Mouse (Mus musculus) CH12.LX (cell line): ENCODE results near the gene Spc24. TPM values are rescaled to one million over a fixed set of nuclear protein-coding genes. Genes with fewer than 3 reads are reported as not detected.

Experiments used
- DNase-seq: peaks from one replicate; pipeline ENCODE4 v3.0.0-alpha.2; 2013; ENCODE audit errors: extremely low read depth
- H3K27ac ChIP-seq: 2 replicates; pipeline ENCODE4 v1.5.1; 2012; ENCODE audit warnings: low read depth, mild to moderate bottlenecking, control low read depth, moderate library complexity; ENCODE audit not compliant: insufficient read depth
- H3K27me3 ChIP-seq: replicated peaks from 2 replicates; pipeline ENCODE3; 2012; ENCODE audit warnings: inconsistent platforms
- H3K36me3 ChIP-seq, 2 experiments: replicated peaks in 1 of 2; 2 replicates each; pipeline versions ENCODE3 to v1.6.1; 2012; ENCODE audit warnings: inconsistent platforms in 1 of 2, low read length in 1 of 2, mild to moderate bottlenecking in 1 of 2, mixed read lengths in 1 of 2, moderate library complexity in 1 of 2; ENCODE audit not compliant: control insufficient read depth in 1 of 2, insufficient read depth in 1 of 2
- H3K4me1 ChIP-seq, 2 experiments: 2 replicates each; pipeline ENCODE4 v1.6.1; 2012; ENCODE audit warnings: inconsistent platforms in 1 of 2, moderate library complexity in 1 of 2; ENCODE audit not compliant: insufficient read depth in 2 of 2, control insufficient read depth in 1 of 2
- H3K4me2 ChIP-seq: 2 replicates; pipeline ENCODE4 v1.6.1; 2012; ENCODE audit warnings: low read depth, mild to moderate bottlenecking, control low read depth; ENCODE audit not compliant: poor library complexity, insufficient read depth, severe bottlenecking
- H3K4me3 ChIP-seq, 3 experiments: fragments of 150-350 bp in 1 of 3; sonication (generic) in 1 of 3; replicated peaks in 1 of 3; 2 replicates each; pipeline versions ENCODE3 to v1.5.1; 2011 to 2012; ENCODE audit warnings: low read depth in 2 of 3, low read length in 2 of 3, mild to moderate bottlenecking in 2 of 3, moderate library complexity in 2 of 3, control low read depth in 1 of 3, improper control_type of control experiment in 1 of 3, inconsistent platforms in 1 of 3, mixed read lengths in 1 of 3; ENCODE audit not compliant: poor library complexity in 1 of 3
- H3K79me2 ChIP-seq: replicated peaks from 2 replicates; pipeline ENCODE4 v1.6.1; 2012; ENCODE audit warnings: mild to moderate bottlenecking, moderate library complexity; ENCODE audit not compliant: control insufficient read depth, poor library complexity, insufficient read depth, severe bottlenecking; ENCODE audit errors: extremely low read depth
- H3K9ac ChIP-seq: 2 replicates; pipeline ENCODE4 v1.6.1; 2012; ENCODE audit warnings: low read depth, mild to moderate bottlenecking, control low read depth, moderate library complexity; ENCODE audit not compliant: insufficient read depth
- H3K9me3 ChIP-seq: replicated peaks from 2 replicates; pipeline ENCODE3; 2012; ENCODE audit warnings: low read length, inconsistent platforms, mixed read lengths
- CTCF ChIP-seq, 2 experiments: IDR thresholded peaks in 1 of 2; conservative IDR thresholded peaks in 1 of 2; 2 replicates each; pipeline ENCODE4 v1.5.1; 2011 to 2012; ENCODE audit warnings: low read depth in 2 of 2, low read length in 2 of 2, improper control_type of control experiment in 1 of 2, inconsistent platforms in 1 of 2, mild to moderate bottlenecking in 1 of 2, moderate library complexity in 1 of 2
- HCFC1 ChIP-seq: IDR thresholded peaks from 2 replicates; pipeline ENCODE4 v1.6.1; 2012; ENCODE audit warnings: low read depth, mild to moderate bottlenecking, inconsistent platforms, low read length, improper control_type of control experiment
- IRF4 ChIP-seq: IDR thresholded peaks from 2 replicates; pipeline ENCODE4 v1.6.1; 2014; ENCODE audit warnings: low read depth, mild to moderate bottlenecking, inconsistent platforms, low read length, improper control_type of control experiment
- MAZ ChIP-seq: IDR thresholded peaks from 2 replicates; pipeline ENCODE4 v1.6.1; 2012; ENCODE audit warnings: low read depth, mild to moderate bottlenecking, inconsistent platforms, low read length, improper control_type of control experiment, moderate library complexity
- MYC ChIP-seq: IDR thresholded peaks from 2 replicates; pipeline ENCODE4 v1.6.1; 2011; ENCODE audit warnings: low read depth, mild to moderate bottlenecking, improper control_type of control experiment, low read length
- NRF1 ChIP-seq: IDR thresholded peaks from 2 replicates; pipeline ENCODE4 v1.6.1; 2014; ENCODE audit warnings: low read depth, mild to moderate bottlenecking, inconsistent platforms, low read length, improper control_type of control experiment, moderate library complexity
- POLR2AphosphoS2 ChIP-seq: IDR thresholded peaks from 2 replicates; pipeline ENCODE4 v1.6.1; 2011; ENCODE audit warnings: low read depth, low read length, improper control_type of control experiment
- RAD21 ChIP-seq: IDR thresholded peaks from 2 replicates; pipeline ENCODE4 v1.6.1; 2011; ENCODE audit warnings: low read depth, mild to moderate bottlenecking, low read length, improper control_type of control experiment, moderate library complexity
- SIN3A ChIP-seq: IDR thresholded peaks from 2 replicates; pipeline ENCODE4 v1.6.1; 2012; ENCODE audit warnings: low read length, improper control_type of control experiment, inconsistent platforms
- SMC3 ChIP-seq: IDR thresholded peaks from 2 replicates; pipeline ENCODE4 v1.6.1; 2011; ENCODE audit warnings: low read depth, low read length, improper control_type of control experiment
- TBP ChIP-seq: conservative IDR thresholded peaks from 2 replicates; pipeline ENCODE4 v1.6.1; 2011; ENCODE audit warnings: low read depth, low read length, improper control_type of control experiment
- TCF12 ChIP-seq: IDR thresholded peaks from 2 replicates; pipeline ENCODE4 v1.6.1; 2014; ENCODE audit warnings: low read depth, mild to moderate bottlenecking, inconsistent platforms, low read length, improper control_type of control experiment
- UBTF ChIP-seq: IDR thresholded peaks from 2 replicates; pipeline ENCODE4 v1.6.1; 2012; ENCODE audit warnings: low read depth, mild to moderate bottlenecking, inconsistent platforms, low read length, improper control_type of control experiment, moderate library complexity
- ZC3H11A ChIP-seq: IDR thresholded peaks from 2 replicates; pipeline ENCODE4 v1.6.1; 2012; ENCODE audit warnings: low read depth, mild to moderate bottlenecking, inconsistent platforms, low read length, improper control_type of control experiment
- ZKSCAN1 ChIP-seq: IDR thresholded peaks from 2 replicates; pipeline ENCODE4 v1.6.1; 2012; ENCODE audit warnings: low read depth, inconsistent platforms, low read length, improper control_type of control experiment, borderline replicate concordance
- ZMIZ1 ChIP-seq: IDR thresholded peaks from 2 replicates; pipeline ENCODE4 v1.6.1; 2012; ENCODE audit warnings: low read depth, mild to moderate bottlenecking, inconsistent platforms, low read length, improper control_type of control experiment
- dilution Hi-C: fragments of 300-500 bp; cut with MboI; formaldehyde crosslinking; loops from 2 replicates; pipeline ENCODE4 v1.14.3; 2020; ENCODE audit warnings: low sequenced_read_pairs; ENCODE audit not compliant: extremely low pct_unique_long_range_greater_than_20kb, extremely low pct_ligation_motif_present
- in situ Hi-C: fragments of 300-500 bp; cut with MboI; formaldehyde crosslinking; loops from 3 replicates; pipeline ENCODE4 v1.14.3; 2019; ENCODE audit warnings: low sequenced_read_pairs, low pct_ligation_motif_present, low pct_unique_long_range_greater_than_20kb, mixed read lengths
- polyA plus RNA-seq: library from polyadenylated mRNA; unstranded; fragments of >175 nt; gene quantifications from 2 replicates; pipeline ENCODE4 v1.2.1, GENCODE M21; 2012; ENCODE audit warnings: low read depth; ENCODE audit not compliant: insufficient read length
- total RNA-seq, 2 experiments: library from RNA; depleted of rRNA; stranded (reverse); fragments of 300-350 nt in 1 of 2; fragments of >200 nt in 1 of 2; gene quantifications; 2 replicates each; pipeline ENCODE4 v1.2.3; 2012 to 2014

Spc24 gene
- total and polyA plus RNA-seq, 3 experiments, result 74.3 to 83.2 (median 82.7) TPM

- Histone ChIP-seq H3K9ac (no peak overlapping the region), H3K36me3 (peaks cover 72 to 93% of the 10 kb centered on the region in 2 experiments), H3K4me1 (peaks cover 0 to 3% of the 10 kb centered on the region in 2 experiments; a peak in 1 of 4 replicates)
- in situ Hi-C loops, result no loop called here
- TF ChIP-seq POLR2AphosphoS2 (no peak), MYC (no peak), HCFC1 (no peak), NRF1 (no peak)
- TF ChIP-seq, all 38 proteins: peak for 0
- no peak overlapping the region for H3K4me2 ChIP-seq
- no peak for DNase-seq
- no peaks in the 10 kb centered on the region for H3K79me2 ChIP-seq
- no peak overlapping the region for H3K4me3 ChIP-seq
- H3K9me3 ChIP-seq, result no peaks in the 10 kb centered on the region
- no peak overlapping the region for H3K27ac ChIP-seq
- no peaks in the 10 kb centered on the region for H3K27me3 ChIP-seq
- dilution Hi-C loops, result no loop called here
These were observed 18.6 kb downstream of the Spc24 start for GRCm38 (mm10) chr9:21741514-21741913.

- H3K4me1 ChIP-seq, result peaks cover 0 to 3% of the 10 kb centered on the region in 2 experiments; a peak in 1 of 4 replicates
- no peak overlapping the region for H3K9ac ChIP-seq
- peaks cover 66 to 91% of the 10 kb centered on the region in 2 experiments for H3K36me3 ChIP-seq
- no peak overlapping the region for H3K4me2 ChIP-seq
- in situ Hi-C loops, result no loop called here
- no peak for TF ChIP-seq RAD21
- no peak for TF ChIP-seq CTCF (conservative IDR thresholded peaks at IDR 0.05 in 1 of 2, IDR thresholded peaks at IDR 0.05 in 1 of 2; ENCODE audit: low read depth in 2 of 2, low read length in 2 of 2)
- no peak for TF ChIP-seq POLR2AphosphoS2
- TF ChIP-seq UBTF, result no peak
- TF ChIP-seq ZMIZ1, result no peak
- TF ChIP-seq SMC3, result no peak
- no peak for TF ChIP-seq NRF1
- no peak for TF ChIP-seq SIN3A
- no peak for TF ChIP-seq ZKSCAN1
- TF ChIP-seq MAZ, result no peak
- no peak for TF ChIP-seq ZC3H11A
- no peak for TF ChIP-seq IRF4
- no peak for TF ChIP-seq TCF12
- no peak for TF ChIP-seq TBP
- H3K79me2 ChIP-seq, result no peaks in the 10 kb centered on the region
- no peak overlapping the region for H3K27ac ChIP-seq
- DNase-seq, result no peak
- H3K9me3 ChIP-seq, result no peaks in the 10 kb centered on the region
- dilution Hi-C loops, result no loop called here
- no peak overlapping the region for H3K4me3 ChIP-seq
- H3K27me3 ChIP-seq, result no peaks in the 10 kb centered on the region
These were observed 19.7 kb downstream of the Spc24 start for GRCm38 (mm10) chr9:21740427-21740826.
